Mouse (Mus musculus) testis, adult 2 months (tissue): ENCODE measurements around the gene Dbnl.

ENCODE experiments used
- CTCF ChIP-seq: fragments of 200-500 bp; IDR thresholded peaks from 2 replicates; pipeline ENCODE4 v1.5.1; 2012; ENCODE audit warnings: low read depth, mild to moderate bottlenecking, inconsistent platforms, low read length, moderate library complexity; ENCODE audit not compliant: control insufficient read depth, insufficient read depth, insufficient replicate concordance
- POLR2A ChIP-seq: fragments of 200-500 bp; IDR thresholded peaks from 2 replicates; pipeline ENCODE4 v1.6.1; 2012; ENCODE audit warnings: low read depth, mild to moderate bottlenecking, inconsistent platforms, low read length, moderate library complexity; ENCODE audit not compliant: control insufficient read depth

- TF ChIP-seq POLR2A: no peak
- no peak for TF ChIP-seq CTCF
Measured at GRCm38 (mm10) chr11:5753755-5754154, 34.5 kb upstream of the Dbnl start.
